Mouse (Mus musculus) lung, adult 18-20 months (tissue): ENCODE measurements around the gene Mpzl2.

Experiments used
- DNase-seq, 2 experiments: peaks; one replicate each; pipeline ENCODE4 v3.0.0; 2022; ENCODE audit warnings: mixed read lengths in 2 of 2

Gene Mpzl2

DNA sequence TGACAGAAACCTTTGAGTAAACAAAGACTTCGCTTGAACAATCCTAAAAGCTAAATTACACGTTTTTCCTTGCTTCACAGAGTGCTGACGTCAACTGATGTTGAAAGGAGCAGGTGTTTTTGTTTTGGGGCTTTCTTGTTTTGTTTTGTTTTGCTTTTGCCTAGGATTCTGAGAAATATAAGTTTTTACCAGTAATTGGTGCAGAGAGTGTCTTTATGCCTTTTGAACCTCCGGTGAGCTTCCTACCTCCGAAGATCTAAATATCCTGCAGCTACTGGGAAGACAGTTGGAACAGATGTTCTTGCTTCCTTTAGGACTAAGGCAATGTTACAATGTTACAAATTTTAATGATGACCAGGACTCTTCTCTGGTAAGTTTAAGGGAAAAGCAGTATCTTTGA is at the start of gene Mpzl2:
Mpzl2 (plus strand) TSS at position 301 of the 400 bp plus-strand sequence.
- no peak for DNase-seq

DNA sequence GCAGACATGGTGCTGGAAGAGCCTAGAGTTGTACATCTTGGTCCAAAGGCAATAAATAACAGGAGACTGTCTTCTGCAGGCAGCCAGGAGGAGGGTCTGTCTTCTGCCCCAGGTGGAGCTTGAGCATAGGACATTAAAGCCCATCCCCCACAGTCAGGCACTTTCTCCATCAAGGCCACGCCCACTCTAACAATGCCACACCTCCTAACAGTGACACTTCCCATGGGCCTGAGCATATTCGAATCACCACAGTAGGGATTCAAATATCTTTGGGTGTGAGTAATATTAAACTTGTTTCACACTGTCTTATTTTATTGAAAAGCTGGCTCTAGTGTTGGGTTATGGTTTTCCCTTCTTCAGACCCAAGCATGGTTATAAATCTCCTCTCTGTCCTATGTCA is 47.8 kb upstream of the Mpzl2 start:
- DNase-seq = no peak

GRCm38 (mm10) chr9:44992271-44992670 is 47.3 kb upstream of the Mpzl2 start:
- no peak for DNase-seq

GRCm38 (mm10) chr9:44993268-44993667 is 46.3 kb upstream of the Mpzl2 start:
- DNase-seq = no peak

- DNase-seq = no peak
These were observed 44.6 kb upstream of the Mpzl2 start for GRCm38 (mm10) chr9:44994962-44995361.

GRCm38 (mm10) chr9:44996590-44996989 is 43.0 kb upstream of the Mpzl2 start:
- no peak for DNase-seq

- DNase-seq = no peak
These were observed 41.5 kb upstream of the Mpzl2 start for GRCm38 (mm10) chr9:44998138-44998537.

DNA sequence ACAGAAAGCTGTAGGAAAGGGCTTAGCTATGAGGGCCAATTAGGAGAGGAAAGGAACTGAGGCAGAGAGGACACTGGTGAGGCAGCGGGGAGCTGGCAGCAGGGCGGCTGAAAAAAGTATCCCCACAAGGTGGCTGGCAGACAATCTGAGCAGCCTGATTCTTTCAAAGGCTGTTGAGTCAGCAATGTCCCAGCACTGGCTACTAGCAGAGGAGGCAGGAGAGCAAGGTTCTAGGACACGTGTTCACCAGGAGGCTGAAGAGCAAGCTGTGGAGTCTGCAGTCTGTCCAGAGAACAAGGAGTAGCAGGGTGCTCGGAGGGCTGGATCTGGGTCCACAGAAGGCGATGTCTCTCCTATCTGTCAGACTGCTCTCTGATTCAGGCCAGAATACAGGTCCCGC is 40.4 kb upstream of the Mpzl2 start:
- no peak for DNase-seq

DNA sequence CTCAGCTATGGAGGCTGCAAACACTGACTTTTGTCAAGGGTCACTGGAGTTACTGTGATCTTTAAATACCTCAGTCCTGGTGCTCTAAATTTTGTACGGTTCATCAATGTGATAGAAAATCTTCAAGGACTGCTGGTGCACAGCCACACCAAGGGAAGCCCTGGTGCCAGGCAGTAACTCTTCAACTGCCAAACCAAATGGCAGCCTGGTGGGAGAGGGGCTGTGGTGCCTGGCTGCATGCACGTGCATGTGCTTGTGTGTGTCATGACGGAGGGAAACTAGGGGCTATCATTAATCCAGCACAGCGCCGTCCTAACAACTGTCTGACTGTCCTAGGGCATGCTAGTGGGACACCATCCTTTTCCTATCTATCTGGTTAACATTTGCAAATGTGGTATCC is 39.8 kb upstream of the Mpzl2 start:
- no peak for DNase-seq

DNA sequence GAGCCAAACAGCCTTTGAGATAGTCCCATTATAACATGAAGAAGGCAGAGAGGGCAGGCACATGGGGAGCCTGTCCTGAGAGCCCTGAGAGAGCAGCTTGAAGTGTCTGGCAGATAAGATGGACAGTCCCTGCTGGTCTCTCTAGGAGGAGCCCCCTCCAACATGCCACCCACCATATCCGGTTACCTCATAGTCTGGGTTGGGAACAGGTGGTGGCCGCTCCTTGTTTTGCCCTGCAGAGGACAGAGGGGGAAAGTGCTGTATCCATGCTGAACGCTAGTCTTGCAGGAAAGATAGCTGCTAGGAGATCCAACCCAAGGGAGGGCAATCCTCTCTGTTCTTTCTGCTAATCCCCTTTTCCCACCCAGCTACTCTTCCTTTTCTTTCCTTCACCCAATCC is 39.4 kb upstream of the Mpzl2 start:
- DNase-seq = no peak

- no peak for DNase-seq
These were observed 32.2 kb upstream of the Mpzl2 start for GRCm38 (mm10) chr9:45007404-45007803.

DNA sequence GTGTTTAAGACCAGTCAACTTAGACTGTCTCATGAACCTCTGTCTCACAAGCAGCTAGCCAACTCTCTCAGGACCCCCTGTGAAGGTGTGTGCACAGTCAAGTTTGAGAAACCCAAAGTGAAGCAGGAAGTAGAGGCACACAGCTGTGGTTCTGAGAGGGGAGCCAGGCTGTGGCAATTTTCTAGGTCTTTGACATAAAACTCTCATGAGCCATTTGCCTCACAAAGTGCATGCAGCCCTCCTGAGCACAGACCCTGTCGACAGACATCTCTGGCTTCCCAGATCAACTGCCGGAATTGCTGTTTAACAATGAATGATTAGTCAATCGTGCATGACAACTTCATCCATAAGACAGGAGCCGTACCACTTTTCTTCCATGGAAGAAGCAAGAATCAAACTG is 31.3 kb upstream of the Mpzl2 start:
- no peak for DNase-seq

DNA sequence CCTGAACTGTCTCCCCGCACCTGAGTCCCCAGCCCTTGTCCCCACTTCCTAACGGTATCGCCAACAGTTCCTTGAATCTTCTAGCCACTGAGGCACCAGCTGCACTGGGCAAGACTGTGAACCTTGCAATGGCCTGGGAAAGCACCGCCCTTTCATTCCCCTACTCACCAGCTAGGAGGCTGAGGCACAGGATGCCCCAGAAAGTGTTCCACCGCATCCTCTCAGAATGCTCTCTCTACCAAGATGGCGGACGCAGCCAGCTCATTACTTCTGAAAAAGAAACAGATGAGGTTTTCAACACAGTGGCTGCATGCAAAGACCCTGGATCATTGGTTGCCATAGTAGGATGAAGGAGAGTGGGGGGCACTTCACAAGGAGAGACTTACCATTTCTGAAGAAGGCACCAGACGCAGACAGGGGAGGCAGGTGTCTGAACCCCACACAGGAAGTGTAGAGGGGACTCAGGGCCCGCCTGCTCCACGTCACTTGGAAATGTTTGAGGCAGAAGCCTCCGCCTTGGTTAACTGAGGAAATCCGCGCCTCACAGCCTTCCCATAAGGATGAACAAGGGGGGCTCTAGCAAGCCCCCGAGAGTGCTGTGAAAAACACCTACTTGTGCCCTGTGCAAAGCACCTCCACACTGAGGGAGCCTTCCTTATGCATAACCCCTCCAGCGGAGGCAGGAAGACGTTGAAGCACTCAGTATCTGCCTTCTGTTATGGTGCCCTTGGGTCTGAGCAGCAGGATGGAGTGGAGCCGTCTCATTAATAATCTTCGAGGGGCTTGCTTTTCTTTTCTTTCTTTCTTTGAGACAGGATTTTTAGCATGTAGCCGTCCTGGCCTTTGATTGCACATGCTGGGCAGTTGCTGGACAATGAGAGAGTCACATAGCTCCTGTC is 30.2 kb upstream of the Mpzl2 start, which contains the start of gene Cd3e:
Cd3e (minus strand) TSS at position 448 of the 899 bp plus-strand sequence.
- no peak for DNase-seq

DNA sequence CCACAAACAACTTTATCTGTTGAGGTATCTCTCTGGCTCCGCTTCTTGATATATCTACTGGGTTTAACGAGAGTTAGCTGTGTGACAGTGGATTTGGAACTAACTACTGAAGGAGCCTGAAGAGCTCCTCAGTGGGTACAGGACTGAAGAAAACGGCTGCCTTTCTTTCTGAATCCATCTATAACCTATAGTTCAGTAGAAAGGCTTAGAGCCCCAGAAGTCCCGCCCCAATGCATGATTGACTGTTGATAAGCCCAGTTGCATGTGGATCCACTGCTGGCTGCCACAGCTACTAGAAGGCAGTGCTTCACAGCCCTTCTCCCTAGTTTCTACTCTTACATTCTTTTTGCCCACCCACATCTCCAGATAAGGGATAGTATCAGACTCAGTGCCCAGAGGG is 29.1 kb upstream of the Mpzl2 start:
- DNase-seq = no peak

GRCm38 (mm10) chr9:45011291-45011690 is 28.3 kb upstream of the Mpzl2 start:
- no peak for DNase-seq

- DNase-seq = no peak
These were observed 24.7 kb upstream of the Mpzl2 start for GRCm38 (mm10) chr9:45014879-45015278.

GRCm38 (mm10) chr9:45015841-45016240 is 23.8 kb upstream of the Mpzl2 start:
- no peak for DNase-seq

- DNase-seq = no peak
These were observed 21.6 kb upstream of the Mpzl2 start for GRCm38 (mm10) chr9:45018031-45018430.

- DNase-seq = peak; percentile 20 to 46
These were observed 16.8 kb upstream of the Mpzl2 start for GRCm38 (mm10) chr9:45022800-45023199.

DNA sequence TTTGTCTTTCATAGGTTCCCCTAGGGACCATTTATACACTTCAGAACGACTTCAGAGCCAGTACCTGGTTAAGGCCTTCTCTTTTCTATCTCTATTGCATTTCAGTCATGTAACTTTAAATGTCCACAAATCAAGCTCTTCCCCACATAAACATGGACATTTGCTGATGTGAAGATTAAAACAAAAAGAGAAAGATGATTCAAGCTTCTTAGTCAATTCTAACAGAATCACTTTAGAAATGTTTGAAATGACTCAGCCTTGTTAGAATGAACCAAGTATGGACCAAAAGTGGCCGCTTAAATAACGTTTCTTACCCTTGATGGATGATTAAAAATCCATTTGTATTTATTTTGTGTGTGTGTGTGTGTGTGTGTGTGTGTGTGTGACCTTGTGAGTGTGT is 16.0 kb upstream of the Mpzl2 start:
- no peak for DNase-seq

DNA sequence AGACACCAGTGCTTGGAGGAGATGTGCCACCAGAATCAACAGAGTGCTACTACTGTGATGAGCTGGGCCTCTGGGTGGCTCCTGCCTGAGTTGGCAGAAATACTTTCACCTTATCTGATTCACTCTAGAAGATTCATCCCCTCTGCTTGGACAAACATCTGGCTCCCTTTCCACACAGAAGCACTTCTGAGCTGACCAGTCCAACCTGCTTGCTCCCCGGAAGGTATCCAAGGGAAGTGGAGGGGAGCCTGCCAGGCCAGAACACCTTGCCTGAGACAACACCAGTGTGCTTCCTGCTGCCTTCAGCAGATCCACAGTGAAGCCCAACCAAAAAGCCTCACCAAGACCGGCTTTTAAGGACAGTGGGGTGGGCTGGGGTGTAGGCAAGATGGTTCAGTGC is 15.4 kb upstream of the Mpzl2 start:
- DNase-seq = no peak

- no peak for DNase-seq
These were observed 12.2 kb upstream of the Mpzl2 start for GRCm38 (mm10) chr9:45027376-45027775.

GRCm38 (mm10) chr9:45030341-45030740 is 9.3 kb upstream of the Mpzl2 start:
- DNase-seq = no peak

DNA sequence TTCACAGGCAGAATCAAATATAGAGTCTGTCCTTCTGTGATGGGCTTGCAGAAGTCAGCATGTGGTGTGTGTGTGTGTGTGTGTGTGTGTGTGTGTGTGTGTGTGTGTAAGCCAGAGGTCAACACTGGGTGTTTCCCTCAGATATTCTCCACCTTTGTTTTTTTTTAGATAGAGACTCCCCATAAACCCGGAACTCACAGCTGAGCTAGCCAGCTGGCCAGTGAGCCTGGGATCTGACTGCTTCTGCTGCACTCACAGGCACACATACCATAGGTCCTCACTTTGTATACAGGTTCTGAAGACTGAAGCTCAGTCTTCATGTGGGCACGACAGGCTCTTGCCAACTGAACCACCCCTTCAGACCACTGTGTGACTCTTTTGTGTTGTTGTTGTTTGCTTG is 7.3 kb upstream of the Mpzl2 start:
- no peak for DNase-seq

DNA sequence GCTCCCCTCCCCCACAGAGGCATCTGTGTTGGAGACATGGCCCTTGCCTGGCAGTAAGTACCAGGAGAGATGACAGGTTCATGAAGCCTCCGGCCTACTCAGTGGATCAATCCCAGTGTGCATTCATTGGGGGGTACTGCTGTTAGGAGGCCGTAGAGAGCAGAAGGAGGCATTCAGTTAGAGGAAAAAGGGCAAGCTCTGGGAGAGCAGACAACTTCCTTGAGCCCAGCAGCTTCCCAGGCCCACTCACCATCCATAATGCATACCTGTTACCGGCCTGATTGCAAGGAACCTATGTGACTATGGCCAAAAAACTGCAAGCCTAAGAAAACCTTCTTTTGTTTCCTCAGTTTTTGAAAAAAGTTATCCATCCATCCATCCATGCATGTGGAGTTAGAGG is 5.1 kb upstream of the Mpzl2 start:
- no peak for DNase-seq
